Mouse (Mus musculus) small intestine, adult 2 months (tissue): ENCODE measurements around the gene Zfp683. TPM values are rescaled to one million over a fixed set of nuclear protein-coding genes. Genes with fewer than 3 reads are reported as not detected.

Experiments
- H3K27ac ChIP-seq: fragments of 200-500 bp; 2 replicates; pipeline ENCODE4 v1.5.1; 2012; ENCODE audit warnings: low read depth, low read length, control low read depth, inconsistent platforms; ENCODE audit not compliant: insufficient read depth
- H3K27me3 ChIP-seq: fragments of 200-500 bp; 2 replicates; pipeline ENCODE4 v1.6.1; 2012; ENCODE audit warnings: mild to moderate bottlenecking, moderate library complexity, low read length, inconsistent platforms; ENCODE audit not compliant: control insufficient read depth, insufficient read depth
- H3K36me3 ChIP-seq: fragments of 200-500 bp; 2 replicates; pipeline ENCODE4 v1.6.1; 2012; ENCODE audit warnings: mild to moderate bottlenecking, low read length, control low read depth, inconsistent platforms; ENCODE audit not compliant: control insufficient read depth, insufficient read depth
- H3K4me1 ChIP-seq: fragments of 200-500 bp; 2 replicates; pipeline ENCODE4 v1.6.1; 2012; ENCODE audit warnings: low read length, inconsistent platforms, mixed read lengths; ENCODE audit not compliant: control insufficient read depth, insufficient read depth, insufficient read length
- H3K4me3 ChIP-seq: fragments of 200-500 bp; 2 replicates; pipeline ENCODE4 v1.5.1; 2012; ENCODE audit warnings: low read depth, mild to moderate bottlenecking, control low read depth, inconsistent platforms, low read length, moderate library complexity
- CTCF ChIP-seq: fragments of 200-500 bp; IDR thresholded peaks from 2 replicates; pipeline ENCODE4 v1.5.1; 2012; ENCODE audit warnings: low read depth, mild to moderate bottlenecking, control low read depth, inconsistent platforms, low read length, moderate library complexity, mixed read lengths; ENCODE audit not compliant: insufficient replicate concordance, insufficient read length; ENCODE audit errors: extremely low read depth
- POLR2A ChIP-seq: fragments of 200-500 bp; IDR thresholded peaks from 2 replicates; pipeline ENCODE4 v1.6.1; 2012; ENCODE audit warnings: low read depth, mild to moderate bottlenecking, control low read depth, inconsistent platforms, low read length, moderate library complexity
- WGBS: fragments of 180-500 bp; shearing (Covaris S2); methylation state at CpG from one replicate; pipeline ENCODE4 v1.1.7; 2018; 5-methylcytosine and 5-hydroxymethylcytosine counted together
- polyA plus RNA-seq: library from polyadenylated mRNA; depleted of rRNA; stranded (reverse); fragments of >200 nt; gene quantifications from 2 replicates; pipeline ENCODE4 v1.2.3, GENCODE M21; 2012

Gene Zfp683
- polyA plus RNA-seq, 1 experiment, result 1.3 TPM

DNA sequence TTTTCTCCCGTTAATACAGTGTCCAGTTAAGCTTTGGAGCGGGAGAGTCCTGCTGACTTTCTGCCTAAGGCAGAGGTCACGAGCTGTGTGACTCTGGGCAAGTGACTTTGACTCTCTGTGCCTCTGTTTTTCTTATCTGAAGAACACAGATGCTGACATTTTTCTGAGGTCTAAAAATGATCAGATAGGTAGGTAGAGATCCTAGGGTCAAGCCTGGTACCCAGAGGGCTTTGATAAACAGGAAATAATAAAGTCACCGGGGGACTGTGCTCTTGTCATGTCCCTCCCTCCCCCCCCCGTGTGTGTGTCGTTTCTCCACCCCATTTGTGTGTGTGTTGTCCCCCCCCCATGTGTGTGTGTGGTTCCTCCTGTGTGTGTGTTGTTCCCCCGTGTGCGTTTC is 8.9 kb downstream of the Zfp683 start:
- 35% methylated on average over 8 of the region's 8 CpGs for WGBS
- H3K27ac ChIP-seq, result peak overlapping the region; percentile 100
- H3K27me3 ChIP-seq, result no peaks in the 10 kb centered on the region
- H3K4me3 ChIP-seq, result peak overlapping the region; percentile 31
- H3K36me3 ChIP-seq, result no peaks in the 10 kb centered on the region
- peaks cover 45% of the 10 kb centered on the region for H3K4me1 ChIP-seq
- no peak for TF ChIP-seq CTCF
- no peak for TF ChIP-seq POLR2A

DNA sequence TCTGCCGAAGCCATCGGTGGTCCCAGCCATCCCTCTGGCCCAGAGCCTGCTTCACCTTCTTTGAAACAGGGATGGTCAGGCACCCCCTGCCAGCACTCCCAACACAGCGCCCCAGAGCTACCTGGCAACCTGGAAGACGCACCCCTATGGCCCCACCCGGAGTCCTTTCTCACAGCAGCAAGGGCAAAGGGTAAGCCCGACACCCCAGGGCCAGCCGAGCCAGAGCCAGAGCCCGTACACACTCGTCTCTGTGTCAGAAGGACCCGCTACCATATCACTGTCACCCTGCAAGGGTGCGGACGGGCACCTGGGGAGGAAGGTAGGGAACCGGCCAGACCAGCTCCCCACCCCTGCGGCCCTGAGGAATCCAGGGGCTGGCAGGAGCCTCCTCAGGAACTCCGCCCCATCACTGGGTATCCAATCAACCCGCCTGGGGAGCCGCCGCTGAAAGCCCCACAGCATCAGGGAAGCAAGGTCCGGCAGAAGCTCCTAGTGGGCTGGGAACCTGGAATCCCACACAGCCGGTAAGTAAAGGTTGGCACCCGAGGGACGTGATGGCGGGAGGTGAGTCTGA is 11.9 kb downstream of the Zfp683 start:
- Histone ChIP-seq H3K4me3 (peak overlapping the region; percentile 81), H3K36me3 (peaks cover 3% of the 10 kb centered on the region; the same call in 1 of the 2 replicates), H3K27me3 (no peaks in the 10 kb centered on the region), H3K4me1 (peaks cover 45% of the 10 kb centered on the region), H3K27ac (peak overlapping the region; percentile 83)
- TF ChIP-seq POLR2A (peak; percentile 42; the same call in 1 of the 2 replicates), CTCF (no peak)
- WGBS, result 14% methylated on average over 23 of the region's 23 CpGs

DNA sequence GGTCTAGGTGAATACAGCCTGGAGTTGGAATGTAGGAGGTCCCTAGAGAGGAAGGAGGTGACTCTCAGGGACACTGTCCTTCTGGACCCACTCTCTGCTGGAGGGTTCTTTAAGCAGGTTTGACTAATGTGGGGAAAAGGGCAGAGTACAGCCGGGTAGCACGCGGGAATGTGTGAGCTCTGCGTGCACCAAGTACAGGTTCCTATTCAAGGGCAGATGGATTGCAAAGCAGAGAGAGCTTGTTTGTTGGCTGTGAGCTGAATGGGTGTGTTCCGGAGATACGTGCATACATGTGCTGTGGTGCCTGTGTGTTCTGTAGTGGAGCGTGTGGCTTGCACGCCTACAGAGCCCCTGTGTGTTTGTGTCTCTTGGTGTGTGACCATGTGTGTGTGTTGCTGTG is 13.7 kb downstream of the Zfp683 start:
- Histone ChIP-seq H3K4me1 (peaks cover 39% of the 10 kb centered on the region), H3K36me3 (peaks cover 5% of the 10 kb centered on the region), H3K4me3 (peak overlapping the region; percentile 81), H3K27me3 (no peaks in the 10 kb centered on the region), H3K27ac (peak overlapping the region; percentile 83)
- TF ChIP-seq POLR2A (no peak), CTCF (no peak)
- WGBS, result 41% methylated on average over 8 of the region's 8 CpGs

DNA sequence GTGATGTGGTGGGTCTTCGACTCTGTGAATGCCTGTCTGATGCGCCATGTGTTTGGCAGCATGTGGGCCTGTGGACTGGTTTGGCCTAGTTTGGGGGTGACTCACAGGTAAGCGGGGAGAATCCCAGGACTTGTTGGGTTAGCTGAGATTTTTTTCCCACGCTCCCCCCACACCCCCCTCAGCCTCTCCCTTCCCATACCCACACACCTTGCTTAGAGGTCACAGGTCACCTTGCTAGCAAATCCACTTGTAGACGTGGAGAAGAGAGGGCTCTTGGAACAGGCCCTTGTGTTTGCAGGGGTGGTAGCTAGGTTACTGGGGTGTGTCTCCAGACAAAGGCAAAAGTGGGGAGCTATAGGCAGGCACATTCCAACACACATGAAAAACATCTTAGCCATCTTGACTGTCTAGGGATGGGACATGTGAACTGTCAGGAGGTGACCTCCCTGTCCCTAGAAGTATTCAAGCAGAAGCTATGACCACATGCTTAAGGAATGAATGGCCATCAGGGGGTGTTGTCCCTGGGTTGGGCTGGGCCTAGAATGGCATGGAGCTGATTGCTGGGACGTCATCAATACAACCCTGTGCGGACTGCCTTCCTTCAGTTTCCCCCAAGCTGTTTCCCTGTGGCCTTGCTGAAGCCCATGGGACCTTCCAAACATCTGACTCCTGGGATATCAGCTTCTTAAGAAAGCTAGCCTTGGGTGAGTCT is 14.4 kb downstream of the Zfp683 start:
- H3K4me3 ChIP-seq, result peak overlapping the region; percentile 81

DNA sequence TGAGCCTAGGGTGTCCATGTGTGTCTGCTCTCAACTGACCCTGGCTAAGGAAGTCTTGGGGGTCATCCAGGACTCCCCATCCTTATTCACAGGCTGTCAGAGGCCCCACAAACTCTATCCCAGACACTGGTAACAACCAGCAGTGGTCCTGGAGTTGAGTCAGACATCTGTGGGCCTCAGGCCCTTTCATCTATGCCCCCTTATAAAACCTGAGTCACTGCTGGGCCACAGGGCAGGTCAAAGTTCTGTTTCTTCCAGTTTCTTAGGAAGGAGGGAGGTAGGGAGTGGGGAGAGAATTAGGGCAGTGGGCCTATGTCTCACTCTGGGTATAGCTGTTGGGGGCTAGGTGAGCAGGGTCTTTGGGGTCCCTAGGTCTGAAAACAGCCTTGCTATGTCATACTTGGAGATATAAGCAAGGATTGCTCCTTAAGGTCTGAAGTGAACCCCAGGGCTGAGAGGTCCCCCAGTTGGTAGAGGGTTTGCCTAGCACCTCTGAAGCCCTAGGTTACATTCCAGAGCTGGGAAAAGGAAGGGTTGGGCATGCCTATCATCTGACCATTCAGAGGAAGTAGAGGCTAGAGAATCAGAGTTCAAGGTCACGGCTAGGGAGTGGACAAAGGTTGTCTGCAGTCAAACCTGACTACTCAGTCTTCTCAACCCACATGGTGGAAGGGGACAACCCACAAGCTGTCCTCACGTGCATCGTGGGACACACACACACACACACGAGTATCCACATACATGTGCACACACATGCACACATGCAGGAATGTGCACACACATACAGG is 15.3 kb downstream of the Zfp683 start:
- Histone ChIP-seq H3K36me3 (peaks cover 20% of the 10 kb centered on the region), H3K27ac (peak overlapping the region; percentile 83)

More for the DNA sequence above, 14.4 kb downstream of the Zfp683 start:
- Histone ChIP-seq H3K27me3 (no peaks in the 10 kb centered on the region), H3K4me1 (peaks cover 35% of the 10 kb centered on the region), H3K27ac (peak overlapping the region; percentile 83), H3K36me3 (peaks cover 10% of the 10 kb centered on the region)
- TF ChIP-seq CTCF, result no peak
- no peak for TF ChIP-seq POLR2A
- 45% methylated on average over 7 of the region's 7 CpGs for WGBS

DNA sequence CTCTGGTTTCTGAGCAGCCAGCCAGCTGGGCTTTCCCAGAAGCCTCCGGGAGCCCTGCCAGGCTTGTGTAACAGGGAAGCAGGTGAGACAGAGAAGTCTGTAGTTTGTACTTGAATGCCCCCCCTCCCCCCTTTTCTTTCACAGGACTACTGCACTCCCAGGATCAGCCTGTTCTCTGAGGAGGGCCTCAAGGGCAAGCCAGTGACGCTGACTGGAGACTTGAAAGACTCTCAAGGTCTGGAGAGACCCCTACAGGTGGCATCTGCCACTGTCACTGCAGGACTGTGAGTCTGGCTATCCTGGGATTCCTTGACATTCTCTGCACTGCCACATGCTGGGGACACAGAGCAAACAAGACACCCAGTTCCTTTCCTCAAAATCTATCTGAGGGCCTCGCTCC is 25.1 kb downstream of the Zfp683 start:
- 31% methylated on average over 3 of the region's 3 CpGs for WGBS
- no peak overlapping the region for H3K27ac ChIP-seq
- H3K4me3 ChIP-seq, result no peak overlapping the region
- H3K4me1 ChIP-seq, result peaks cover 5% of the 10 kb centered on the region; the same call in 1 of the 2 replicates
- peaks cover 37% of the 10 kb centered on the region for H3K36me3 ChIP-seq
- TF ChIP-seq CTCF (peak; percentile 42; the same call in 1 of the 2 replicates), POLR2A (no peak)
- H3K27me3 ChIP-seq, result no peaks in the 10 kb centered on the region

More for the DNA sequence above, 15.3 kb downstream of the Zfp683 start:
- WGBS, result 76% methylated on average over 4 of the region's 4 CpGs
- TF ChIP-seq POLR2A, result no peak
- no peaks in the 10 kb centered on the region for H3K27me3 ChIP-seq
- H3K4me1 ChIP-seq, result peaks cover 35% of the 10 kb centered on the region
- H3K4me3 ChIP-seq, result peak overlapping the region; percentile 53

DNA sequence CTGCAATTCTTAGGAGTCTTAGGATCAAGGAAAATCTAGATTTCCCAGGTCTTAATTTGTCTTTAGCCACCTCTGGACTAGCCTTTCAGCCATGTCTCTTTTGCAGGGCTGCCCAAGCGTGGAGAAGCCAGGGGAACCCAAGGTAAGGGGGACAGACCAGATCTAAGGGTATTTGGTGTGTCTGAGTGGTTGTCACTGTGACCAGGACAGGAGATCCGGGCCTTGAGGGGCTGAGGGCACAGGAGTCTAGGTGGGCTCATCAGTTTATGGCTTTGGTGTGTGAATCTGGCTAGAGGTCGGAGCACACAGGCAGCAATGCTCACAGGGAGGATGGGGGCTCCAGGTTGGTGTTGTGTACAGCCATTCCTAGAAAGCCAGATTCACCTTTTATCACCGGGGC is 27.0 kb downstream of the Zfp683 start:
- no peak for TF ChIP-seq POLR2A
- no peak for TF ChIP-seq CTCF
- 88% methylated on average over 4 of the region's 4 CpGs for WGBS
- H3K36me3 ChIP-seq, result peaks cover 34% of the 10 kb centered on the region
- H3K27me3 ChIP-seq, result no peaks in the 10 kb centered on the region
- H3K4me3 ChIP-seq, result no peak overlapping the region
- H3K4me1 ChIP-seq, result peaks cover 5% of the 10 kb centered on the region; the same call in 1 of the 2 replicates
- no peak overlapping the region for H3K27ac ChIP-seq
